Mouse (Mus musculus) midbrain, embryonic 16.5 days (tissue): ENCODE results near the gene Ccdc15. TPM values are rescaled to one million over a fixed set of nuclear protein-coding genes. Genes with fewer than 3 reads are reported as not detected.
"Not testable (repeated sequence)": the region's sequence is repeated elsewhere in the genome, so short reads cannot be mapped to it uniquely, and the experiment has no call there.

Experiments used
- ATAC-seq: fragments of 200-750 bp; cut with Nextera tagmentation; 2 replicates; pipeline ENCODE4 v1.8.0; 2017; ENCODE audit warnings: moderate TSS enrichment
- H3K27ac ChIP-seq: fragments of 300-500 bp; sonication (generic); 2 replicates; pipeline ENCODE4 v1.5.1; 2014; ENCODE audit warnings: mild to moderate bottlenecking, low read length, mixed read lengths
- H3K27me3 ChIP-seq: fragments of 300-500 bp; sonication (generic); 2 replicates; pipeline ENCODE4 v1.6.1; 2014; ENCODE audit warnings: low read depth, low read length, mixed read lengths; ENCODE audit not compliant: control insufficient read depth, insufficient read depth
- H3K36me3 ChIP-seq: fragments of 300-500 bp; sonication (generic); 2 replicates; pipeline ENCODE4 v1.6.1; 2014; ENCODE audit warnings: mild to moderate bottlenecking, low read length, moderate library complexity, mixed read lengths; ENCODE audit not compliant: control insufficient read depth, insufficient read depth
- H3K4me1 ChIP-seq: fragments of 300-500 bp; sonication (generic); 2 replicates; pipeline ENCODE4 v1.6.1; 2014; ENCODE audit warnings: mild to moderate bottlenecking, low read length, mixed read lengths; ENCODE audit not compliant: control insufficient read depth, insufficient read depth
- H3K4me2 ChIP-seq: fragments of 300-500 bp; sonication (generic); 2 replicates; pipeline ENCODE4 v1.6.1; 2014; ENCODE audit warnings: mild to moderate bottlenecking, low read length, mixed read lengths
- H3K4me3 ChIP-seq: fragments of 300-500 bp; sonication (generic); 2 replicates; pipeline ENCODE4 v1.5.1; 2014; ENCODE audit warnings: low read depth, mild to moderate bottlenecking, low read length, moderate library complexity, mixed read lengths
- H3K9ac ChIP-seq: fragments of 300-500 bp; sonication (generic); 2 replicates; pipeline ENCODE4 v1.6.1; 2014; ENCODE audit warnings: low read depth, low read length, mixed read lengths
- H3K9me3 ChIP-seq: fragments of 300-500 bp; sonication (generic); replicated peaks from 2 replicates; pipeline ENCODE4 v1.6.1; 2014; ENCODE audit warnings: mild to moderate bottlenecking, low read length, mixed read lengths; ENCODE audit not compliant: control insufficient read depth, poor library complexity, severe bottlenecking
- WGBS: fragments of 180-500 bp; shearing (Covaris S2); extraction: QIAGEN DNeasy Blood & Tissue Kit; methylation state at CpG from one replicate; pipeline ENCODE4 v1.1.7; 2014; 5-methylcytosine and 5-hydroxymethylcytosine counted together
- polyA plus RNA-seq: library from polyadenylated mRNA; unstranded; fragments of >200 nt; fragmentation: Nextera tagmentation; extraction: Ambion mirVana; gene quantifications from 2 replicates; pipeline ENCODE4 v1.2.1, GENCODE M21; 2015

Ccdc15 gene
- polyA plus RNA-seq, 1 experiment from 2014 or later: 7.3 TPM

DNA sequence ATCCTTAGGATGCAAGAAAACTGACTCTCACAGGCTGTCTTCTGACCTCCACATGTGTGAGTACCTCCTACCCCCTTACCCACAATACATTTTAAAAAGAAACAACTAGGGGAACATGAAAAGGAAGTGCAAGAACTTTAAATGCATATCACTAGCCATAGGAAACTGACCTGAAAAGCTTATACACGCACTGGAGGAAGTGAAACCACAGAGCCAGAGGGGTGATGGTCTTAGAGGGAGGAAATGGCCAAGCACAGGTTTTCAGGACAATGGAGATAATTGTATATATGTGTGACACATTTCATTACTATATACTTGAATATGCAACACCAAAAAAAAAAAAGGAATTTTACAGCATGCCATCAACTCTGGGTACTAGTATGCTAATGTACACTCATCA, 46.5 kb downstream of the Ccdc15 start:
- 88% methylated on average over 1 of the region's 1 CpGs for WGBS
- H3K4me1 ChIP-seq: no peaks in the 10 kb centered on the region
- H3K27me3 ChIP-seq: no peaks in the 10 kb centered on the region
- H3K36me3 ChIP-seq: no peaks in the 10 kb centered on the region
- H3K9me3 ChIP-seq: no peaks in the 10 kb centered on the region
- H3K4me2 ChIP-seq: no peak overlapping the region
- no peak overlapping the region for H3K4me3 ChIP-seq
- no peak overlapping the region for H3K27ac ChIP-seq
- no peak for ATAC-seq
- H3K9ac ChIP-seq: no peak overlapping the region

- ATAC-seq, H3K9me3 ChIP-seq, H3K9ac ChIP-seq, H3K4me3 ChIP-seq, H3K27ac ChIP-seq, H3K4me2 ChIP-seq, H3K36me3 ChIP-seq, H3K4me1 ChIP-seq, H3K27me3 ChIP-seq: not testable (repeated sequence)
- 72% methylated on average over 1 of the region's 1 CpGs for WGBS
Measured at GRCm38 (mm10) chr9:37300501-37300900, 47.7 kb downstream of the Ccdc15 start.

GRCm38 (mm10) chr9:37295586-37295985, 52.6 kb downstream of the Ccdc15 start:
- Histone ChIP-seq H3K27ac (no peak overlapping the region), H3K4me1 (no peaks in the 10 kb centered on the region), H3K27me3 (no peaks in the 10 kb centered on the region), H3K4me3 (no peak overlapping the region), H3K4me2 (no peak overlapping the region), H3K9ac (no peak overlapping the region), H3K9me3 (no peaks in the 10 kb centered on the region), H3K36me3 (no peaks in the 10 kb centered on the region)
- no peak for ATAC-seq

- Histone ChIP-seq H3K27me3 (no peaks in the 10 kb centered on the region), H3K4me1 (no peaks in the 10 kb centered on the region), H3K4me2 (no peak overlapping the region), H3K4me3 (no peak overlapping the region), H3K9me3 (no peaks in the 10 kb centered on the region), H3K36me3 (no peaks in the 10 kb centered on the region), H3K9ac (no peak overlapping the region), H3K27ac (no peak overlapping the region)
- WGBS: 94% methylated on average over 2 of the region's 2 CpGs
- no peak for ATAC-seq
Measured at GRCm38 (mm10) chr9:37266622-37267021, 81.6 kb downstream of the Ccdc15 start.

- peaks cover 7% of the 10 kb centered on the region; the same call in 1 of the 2 replicates for H3K4me1 ChIP-seq
- H3K27ac ChIP-seq: no peak overlapping the region
- peak overlapping the region; percentile 66 for H3K4me2 ChIP-seq
- 28% methylated on average over 7 of the region's 7 CpGs for WGBS
- H3K9ac ChIP-seq: peak overlapping the region; percentile 36
- peak; percentile 84 for ATAC-seq
- no peaks in the 10 kb centered on the region for H3K9me3 ChIP-seq
- H3K4me3 ChIP-seq: peak overlapping the region; percentile 36
- H3K36me3 ChIP-seq: no peaks in the 10 kb centered on the region
- no peaks in the 10 kb centered on the region; the same call in 1 of the 2 replicates for H3K27me3 ChIP-seq
Measured at GRCm38 (mm10) chr9:37255889-37256225, 92.4 kb downstream of the Ccdc15 start.

- Histone ChIP-seq H3K4me2 (peak within 1 kb of the TSS; percentile 66), H3K9ac (peak within 1 kb of the TSS; percentile 36), H3K36me3 (no peaks in the 10 kb centered on the region), H3K4me1 (peaks cover 7% of the 10 kb centered on the region; the same call in 1 of the 2 replicates), H3K27ac (no peak within 1 kb of the TSS), H3K27me3 (no peaks in the 10 kb centered on the region; the same call in 1 of the 2 replicates), H3K4me3 (peak within 1 kb of the TSS; percentile 36), H3K9me3 (no peaks in the 10 kb centered on the region)
- WGBS: 3% methylated on average over 38 of the region's 38 CpGs
- peak; percentile 82 for ATAC-seq
Measured at GRCm38 (mm10) chr9:37255149-37255888, 92.9 kb downstream of the Ccdc15 start, which contains the start of gene Slc37a2. Gene Slc37a2, minus strand, starts transcription at chr9:37255738.

DNA sequence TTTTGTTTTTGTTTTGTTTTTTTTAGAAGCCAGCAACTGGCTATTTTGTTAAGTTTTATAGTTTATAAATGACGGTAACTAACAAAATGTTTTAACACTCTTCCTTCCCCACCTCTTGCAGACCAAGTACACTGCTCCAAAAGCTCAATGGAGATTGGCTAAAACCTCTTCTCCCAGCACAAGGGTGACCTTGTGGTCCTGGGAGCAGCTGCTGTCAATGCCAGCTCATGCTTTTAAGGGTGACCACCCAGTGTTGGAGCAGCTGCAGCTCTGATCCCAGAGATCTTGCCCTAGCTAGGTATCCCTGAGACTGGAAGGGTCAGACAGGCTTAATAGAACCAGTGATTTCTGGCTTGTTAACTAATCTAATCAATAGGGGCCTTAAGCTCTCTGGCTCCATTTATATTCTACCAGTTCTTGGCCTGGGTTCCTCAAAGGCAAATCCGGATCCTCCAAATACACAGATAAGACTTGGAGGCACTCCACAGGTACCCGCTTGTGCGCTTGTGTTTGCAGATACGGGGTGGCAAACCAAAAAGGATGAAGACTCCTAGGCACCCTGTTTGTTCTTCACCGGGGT, 93.6 kb downstream of the Ccdc15 start:
- H3K4me3 ChIP-seq: peak overlapping the region; percentile 36
- no peak for ATAC-seq

DNA sequence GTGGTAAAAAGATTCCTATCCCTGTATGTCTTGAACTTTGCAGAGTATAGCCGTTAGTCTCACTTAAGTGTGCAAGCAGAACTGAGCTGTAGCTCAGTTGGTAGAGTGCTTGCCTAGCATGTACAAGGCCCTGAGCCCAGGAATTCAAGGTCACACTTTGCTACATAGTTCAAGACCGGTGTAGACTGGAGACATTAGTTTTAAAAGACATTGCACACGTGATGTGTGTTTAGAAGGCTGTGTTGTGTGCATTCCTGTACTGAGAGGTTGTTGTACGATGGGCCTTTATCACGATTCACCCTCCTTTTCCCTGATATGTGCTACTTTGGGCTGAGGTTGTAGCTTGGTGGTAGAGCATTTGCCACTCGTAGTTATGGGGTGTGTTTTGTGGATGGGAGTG, 97.6 kb downstream of the Ccdc15 start:
- H3K9me3 ChIP-seq: no peaks in the 10 kb centered on the region
- no peak overlapping the region for H3K4me3 ChIP-seq
- H3K4me1 ChIP-seq: peaks cover 7% of the 10 kb centered on the region; the same call in 1 of the 2 replicates
- H3K36me3 ChIP-seq: no peaks in the 10 kb centered on the region
- H3K27me3 ChIP-seq: no peaks in the 10 kb centered on the region
- no peak overlapping the region for H3K9ac ChIP-seq
- no peak overlapping the region for H3K4me2 ChIP-seq
- no peak overlapping the region for H3K27ac ChIP-seq
- no peak for ATAC-seq
- WGBS: 92% methylated on average over 6 of the region's 6 CpGs

More for the DNA sequence above, 93.6 kb downstream of the Ccdc15 start:
- H3K9me3 ChIP-seq: no peaks in the 10 kb centered on the region
- H3K4me1 ChIP-seq: peaks cover 7% of the 10 kb centered on the region; the same call in 1 of the 2 replicates
- H3K4me2 ChIP-seq: peak overlapping the region; percentile 66
- H3K27ac ChIP-seq: no peak overlapping the region
- H3K9ac ChIP-seq: no peak overlapping the region
- no peaks in the 10 kb centered on the region for H3K36me3 ChIP-seq
- WGBS: 23% methylated on average over 6 of the region's 6 CpGs
- H3K27me3 ChIP-seq: no peaks in the 10 kb centered on the region; the same call in 1 of the 2 replicates

GRCm38 (mm10) chr9:37249976-37250375, 98.3 kb downstream of the Ccdc15 start:
- H3K9me3 ChIP-seq: no peaks in the 10 kb centered on the region
- no peak for ATAC-seq
- no peak overlapping the region for H3K9ac ChIP-seq
- 87% methylated on average over 3 of the region's 3 CpGs for WGBS
- no peak overlapping the region for H3K4me2 ChIP-seq
- H3K27me3 ChIP-seq: no peaks in the 10 kb centered on the region
- H3K27ac ChIP-seq: no peak overlapping the region
- H3K4me3 ChIP-seq: no peak overlapping the region
- H3K36me3 ChIP-seq: no peaks in the 10 kb centered on the region
- peaks cover 4% of the 10 kb centered on the region; the same call in 1 of the 2 replicates for H3K4me1 ChIP-seq
